Mouse (Mus musculus) leukemia stem cell, adult 10-12 weeks (primary cell): ENCODE results near the gene Olfr811. TPM values are rescaled to one million over a fixed set of nuclear protein-coding genes. Genes with fewer than 3 reads are reported as not detected.

Experiments used
- polyA plus RNA-seq: library from polyadenylated mRNA; stranded (reverse); fragments of >175 nt; gene quantifications from 2 replicates; pipeline ENCODE4 v1.2.3, GENCODE M21; 2012; ENCODE audit warnings: low replicate concordance

Gene Olfr811
- not detected in 2 replicates for polyA plus RNA-seq

DNA sequence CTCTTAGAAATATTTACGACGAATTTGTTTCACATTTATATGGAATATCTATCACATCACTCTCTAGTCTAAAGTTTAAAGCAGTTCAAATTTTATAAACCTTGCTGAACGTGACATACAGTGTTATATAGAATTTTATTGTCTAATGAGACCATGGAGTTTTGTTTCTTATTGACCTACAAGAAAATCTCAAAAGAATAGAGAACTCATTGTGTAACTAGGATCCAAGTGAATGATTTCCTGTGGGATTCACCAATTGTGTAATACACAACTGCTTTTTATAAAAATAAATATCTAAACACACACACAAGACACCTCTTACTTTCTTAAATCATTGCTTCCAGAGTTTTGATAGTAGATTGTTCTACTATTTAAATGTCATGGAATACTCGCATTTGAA, at the start of gene Olfr811:
Gene Olfr811 (minus strand): TSS at position 101 of the 400 bp plus-strand sequence.

GRCm38 (mm10) chr10:129845994-129846393, 41.8 kb upstream of the Olfr811 start, which contains the start of gene Olfr812:
TSS of gene Olfr812 (minus strand) at chr10:129846094.

DNA sequence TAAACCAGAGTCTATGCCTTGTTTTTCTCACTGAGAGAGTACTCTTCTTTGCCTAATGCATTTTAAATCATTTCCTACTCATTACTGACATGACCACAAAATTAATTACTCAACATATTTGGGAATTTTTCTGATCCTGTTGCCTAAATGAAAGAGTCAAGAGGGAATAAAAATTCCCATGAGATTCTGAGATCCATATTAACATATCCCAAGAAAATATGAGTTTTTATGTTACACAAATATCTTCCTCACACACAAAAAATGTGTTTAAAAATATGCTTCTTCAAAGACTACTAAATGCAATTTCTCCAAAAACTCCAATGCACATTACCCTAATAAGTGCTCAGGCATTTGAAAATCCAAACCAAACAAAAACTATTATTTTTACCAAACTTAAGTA, 9.4 kb downstream of the Olfr811 start, which contains the start of gene Olfr810:
Gene Olfr810 (minus strand): TSS at position 101 of the 400 bp plus-strand sequence.

DNA sequence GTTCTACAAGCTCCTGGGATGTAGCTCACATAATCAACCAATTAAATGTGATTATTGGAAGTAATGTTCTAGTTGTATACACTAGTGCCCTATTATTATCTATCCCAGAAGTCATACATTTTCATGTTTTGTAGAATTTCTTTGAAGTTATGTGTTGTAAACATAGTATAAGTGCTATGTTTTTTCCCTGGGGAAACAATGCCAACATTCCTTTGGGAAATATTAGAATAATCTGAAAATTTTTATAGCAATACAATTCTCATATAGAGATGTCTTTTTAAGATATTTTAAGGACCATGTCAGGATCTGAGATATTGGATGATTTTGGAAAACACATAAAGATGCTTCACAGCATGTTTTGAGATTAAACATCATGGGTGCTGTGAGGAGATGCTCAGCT, 29.9 kb downstream of the Olfr811 start, which contains the start of gene Olfr809:
Gene Olfr809 (plus strand): TSS at position 301 of the 400 bp plus-strand sequence.

GRCm38 (mm10) chr10:129765182-129765581, 39.0 kb downstream of the Olfr811 start, which contains the start of gene Olfr808:
TSS of gene Olfr808 (plus strand) at chr10:129765482.

GRCm38 (mm10) chr10:129757693-129758092, 46.5 kb downstream of the Olfr811 start, which contains the start of gene Olfr807:
TSS of gene Olfr807 (minus strand) at chr10:129757793.

Other genes with a start within 250 kb of the Olfr811 start
- not detected in 2 replicates for gene Olfr794, start 236.7 kb downstream of the Olfr811 start, polyA plus RNA-seq
- not detected in 2 replicates for gene Olfr796, start 191.8 kb downstream of the Olfr811 start, polyA plus RNA-seq
- gene Olfr798, start 176.5 kb downstream of the Olfr811 start, polyA plus RNA-seq = not detected in 2 replicates
- not detected in 2 replicates for gene Olfr799, start 166.9 kb downstream of the Olfr811 start, polyA plus RNA-seq
- gene Olfr800, start 146.7 kb downstream of the Olfr811 start, polyA plus RNA-seq = not detected in 2 replicates
- gene Olfr801, start 130.5 kb downstream of the Olfr811 start, polyA plus RNA-seq = 0.06 TPM in 1 of 2 replicates, not detected in the other
- gene Olfr802, start 116.2 kb downstream of the Olfr811 start, polyA plus RNA-seq = 0.05 TPM in 1 of 2 replicates, not detected in the other
- not detected in 2 replicates for gene Olfr803, start 110.1 kb downstream of the Olfr811 start, polyA plus RNA-seq
- gene Olfr804, start 101.2 kb downstream of the Olfr811 start, polyA plus RNA-seq = not detected in 2 replicates
- gene Olfr805, start 75.0 kb downstream of the Olfr811 start, polyA plus RNA-seq = not detected in 2 replicates
- gene Olfr806, start 62.5 kb downstream of the Olfr811 start, polyA plus RNA-seq = not detected in 2 replicates
- not detected in 2 replicates for gene Olfr807, start 46.6 kb downstream of the Olfr811 start, polyA plus RNA-seq
- gene Olfr808, start 38.9 kb downstream of the Olfr811 start, polyA plus RNA-seq = not detected in 2 replicates
- gene Olfr809, start 29.8 kb downstream of the Olfr811 start, polyA plus RNA-seq = not detected in 2 replicates
- gene Olfr810, start 9.5 kb downstream of the Olfr811 start, polyA plus RNA-seq = not detected in 2 replicates
- not detected in 2 replicates for gene Olfr812, start 41.7 kb upstream of the Olfr811 start, polyA plus RNA-seq
- not detected in 2 replicates for gene Olfr813, start 51.0 kb upstream of the Olfr811 start, polyA plus RNA-seq
- gene Olfr814, start 75.5 kb upstream of the Olfr811 start, polyA plus RNA-seq = not detected in 2 replicates
- not detected in 2 replicates for gene Olfr815, start 101.5 kb upstream of the Olfr811 start, polyA plus RNA-seq
- not detected in 2 replicates for gene Olfr816, start 111.2 kb upstream of the Olfr811 start, polyA plus RNA-seq
- not detected in 2 replicates for gene Olfr818, start 144.7 kb upstream of the Olfr811 start, polyA plus RNA-seq
- not detected in 2 replicates for gene Olfr819, start 162.9 kb upstream of the Olfr811 start, polyA plus RNA-seq
- gene Olfr247, start 171.7 kb upstream of the Olfr811 start, polyA plus RNA-seq = not detected in 2 replicates
- not detected in 2 replicates for gene Gm10310, start 180.7 kb upstream of the Olfr811 start, polyA plus RNA-seq
- gene Olfr820, start 208.2 kb upstream of the Olfr811 start, polyA plus RNA-seq = not detected in 2 replicates
- gene Olfr821, start 226.0 kb upstream of the Olfr811 start, polyA plus RNA-seq = not detected in 2 replicates